Mouse (Mus musculus) CD4-positive naive resting alpha-beta T cell, adult 57 days (primary cell): ENCODE measurements around the gene Ctsc. TPM values are rescaled to one million over a fixed set of nuclear protein-coding genes. Genes with fewer than 3 reads are reported as not detected.

Experiments used
- total RNA-seq: library from RNA; stranded (reverse); gene quantifications from one replicate; pipeline ENCODE4 v1.2.4, GENCODE M21; 2023

The Ctsc gene
- total RNA-seq = 91.0 TPM

GRCm38 (mm10) chr7:88277858-88278627, at the start of gene Ctsc:
Gene Ctsc, plus strand, starts transcription at chr7:88278085.

Other genes with a start within 250 kb of the Ctsc start
- not detected for gene Rab38, start 152.2 kb downstream of the Ctsc start, total RNA-seq